Mouse (Mus musculus) c-Kit-positive CD71-positive TER-119-negative erythroid progenitor cells, embryonic 14.5 days (primary cell): ENCODE measurements around the gene Snapc4.

ENCODE experiments used
- DNase-seq: peaks from one replicate; pipeline ENCODE4 v3.0.0-alpha.2; 2013; ENCODE audit warnings: low read depth

Gene Snapc4

DNA sequence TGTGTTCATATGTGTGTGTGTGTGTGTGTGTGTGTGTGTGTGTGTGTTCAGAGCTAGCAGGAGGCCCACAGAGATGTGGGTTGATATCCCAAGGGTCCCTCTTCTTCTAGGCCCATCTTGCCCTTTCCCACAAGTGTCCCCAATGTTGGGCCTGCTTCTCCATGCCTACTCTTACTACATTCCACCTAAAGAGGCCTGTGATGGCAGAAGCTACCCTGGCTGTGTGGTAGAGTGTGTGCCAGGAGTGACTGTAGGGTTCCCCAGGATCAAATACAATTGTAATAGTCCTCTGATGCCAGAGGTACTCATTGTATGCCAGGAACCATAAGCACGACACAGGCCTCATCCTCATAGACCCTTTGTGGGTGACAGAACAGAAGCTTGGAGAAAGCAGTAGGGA, 67.1 kb downstream of the Snapc4 start:
- no peak for DNase-seq

GRCm38 (mm10) chr2:26312812-26313211, 67.6 kb downstream of the Snapc4 start:
- DNase-seq, result no peak
